Mouse (Mus musculus) ZHBTc4 (cell line): ENCODE data around the gene Gm21708.
"Not testable (repeated sequence)": the region's sequence is repeated elsewhere in the genome, so short reads cannot be mapped to it uniquely, and the experiment has no call there.

Experiments used
- DNase-seq: peaks from one replicate; pipeline ENCODE4 v3.0.0-alpha.2; 2011; ENCODE audit warnings: low read depth, low spot score

Gm21708 gene

DNA sequence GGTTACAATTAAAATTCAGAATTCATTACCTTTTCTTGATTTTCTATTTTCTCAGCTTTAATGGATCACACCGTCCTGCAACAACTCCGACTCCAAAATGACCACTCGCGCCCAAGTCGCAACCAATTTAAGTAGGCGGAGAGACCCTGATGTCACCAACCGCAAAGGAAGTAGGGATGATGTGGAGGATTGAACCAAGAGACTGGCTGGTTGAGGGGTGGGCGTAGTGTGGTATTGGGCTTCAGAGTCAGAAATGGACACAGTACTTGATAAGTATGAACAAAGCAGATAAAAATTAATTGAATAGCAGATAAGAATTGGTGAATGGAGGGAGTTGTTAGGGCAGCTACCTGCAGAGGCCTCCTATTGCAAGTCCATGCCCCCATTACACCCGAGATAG lies at the start of gene Gm21708, which contains the start of gene Gm21704:
TSS of gene Gm21708 (minus strand) at position 101 of the 400 bp plus-strand sequence.
TSS of gene Gm21704 (minus strand) at position 101 of the 400 bp plus-strand sequence.
- DNase-seq: not testable (repeated sequence)
